Mouse (Mus musculus): ENCODE measurements around the gene Gm13278. TPM values are rescaled to one million over a fixed set of nuclear protein-coding genes. Genes with fewer than 3 reads are reported as not detected.

Gene Gm13278
- total RNA-seq, 1 experiment from 2014 or later, result not detected

Other genes starting within 250 kb of the Gm13278 start
- not detected for gene Ifna15, start 233.3 kb upstream of the Gm13278 start, total RNA-seq (2023)
- gene Ifna14, start 219.8 kb upstream of the Gm13278 start, total RNA-seq (2023), result not detected
- not detected for gene Ifna9, start 199.2 kb upstream of the Gm13278 start, total RNA-seq (2023)
- not detected for gene Ifna12, start 188.2 kb upstream of the Gm13278 start, total RNA-seq (2023)
- not detected for gene C87499, start 157.1 kb upstream of the Gm13278 start, total RNA-seq (2023)
- gene Ifna13, start 147.1 kb upstream of the Gm13278 start, total RNA-seq (2023), result not detected
- not detected for gene Ifna16, start 114.6 kb upstream of the Gm13278 start, total RNA-seq (2023)
- not detected for gene Ifna2, start 107.6 kb upstream of the Gm13278 start, total RNA-seq (2023)
- gene Ifnab, start 100.2 kb upstream of the Gm13278 start, total RNA-seq (2023), result not detected
- 2.1 TPM for gene Gm26566, start 69.7 kb upstream of the Gm13278 start, total RNA-seq (2023)
- gene Klhl9, start 69.1 kb upstream of the Gm13278 start, total RNA-seq (2023), result 46.0 TPM
- not detected for gene Gm13271, start 36.7 kb upstream of the Gm13278 start, total RNA-seq (2023)
- gene Gm13283, start 31.4 kb upstream of the Gm13278 start, total RNA-seq (2023), result not detected
- not detected for gene Gm13290, start 17.7 kb upstream of the Gm13278 start, total RNA-seq (2023)
- not detected for gene Gm13289, start 14.6 kb upstream of the Gm13278 start, total RNA-seq (2023)
- not detected for gene Gm13272, start 11.7 kb upstream of the Gm13278 start, total RNA-seq (2023)
- gene Ifnz, start 9.4 kb upstream of the Gm13278 start, total RNA-seq (2023), result not detected
- not detected for gene Gm13276, start 5.8 kb upstream of the Gm13278 start, total RNA-seq (2023)
- gene Gm13277, start 2.9 kb upstream of the Gm13278 start, total RNA-seq (2023), result not detected
- not detected for gene Gm13275, start 2.9 kb downstream of the Gm13278 start, total RNA-seq (2023)
- gene Gm13279, start 5.8 kb downstream of the Gm13278 start, total RNA-seq (2023), result not detected
- gene Gm13285, start 8.1 kb downstream of the Gm13278 start, total RNA-seq (2023), result not detected
- not detected for gene Gm13287, start 11.7 kb downstream of the Gm13278 start, total RNA-seq (2023)
- not detected for gene Gm13288, start 14.0 kb downstream of the Gm13278 start, total RNA-seq (2023)
- not detected for gene Ifna7, start 24.7 kb downstream of the Gm13278 start, total RNA-seq (2023)
- not detected for gene Ifna11, start 28.4 kb downstream of the Gm13278 start, total RNA-seq (2023)
- gene Ifna6, start 35.9 kb downstream of the Gm13278 start, total RNA-seq (2023), result not detected
- gene Ifna5, start 44.0 kb downstream of the Gm13278 start, total RNA-seq (2023), result not detected
- not detected for gene Ifna4, start 50.3 kb downstream of the Gm13278 start, total RNA-seq (2023)
- gene Ifna1, start 58.5 kb downstream of the Gm13278 start, total RNA-seq (2023), result not detected
- gene Ifne, start 88.7 kb downstream of the Gm13278 start, total RNA-seq (2023), result not detected

Data from CD4-positive naive resting alpha-beta T cell, adult 76 days (primary cell).